Mouse (Mus musculus): ENCODE results near the gene Ntrk3. TPM values are rescaled to one million over a fixed set of nuclear protein-coding genes. Genes with fewer than 3 reads are reported as not detected.

Gene Ntrk3
- total and polyA plus RNA-seq, 2 experiments, result 0.09 to 0.38 TPM

GRCm38 (mm10) chr7:78737196-78737595, 616 bp downstream of the Ntrk3 start:
- no peak overlapping the region for H3K9ac ChIP-seq (ENCODE audit: low read depth, low read length)
- 92% methylated on average over 6 of the region's 6 CpGs for WGBS
- no peak overlapping the region for H3K4me3 ChIP-seq (ENCODE audit: insufficient read depth, low read depth, low read length)
- no peaks in the 10 kb centered on the region for H3K36me3 ChIP-seq (ENCODE audit: control insufficient read depth, insufficient read depth, low read length)
- TF ChIP-seq CTCF (IDR thresholded peaks at IDR 0.05; ENCODE audit: low read depth, low read length) (no peak), POLR2A (IDR thresholded peaks at IDR 0.05; ENCODE audit: extremely low read depth, insufficient read depth, low read length) (no peak)
- no peak overlapping the region for H3K27ac ChIP-seq (replicated peaks; ENCODE audit: insufficient read depth, low read depth, low read length)
- H3K27me3 ChIP-seq (ENCODE audit: control insufficient read depth, insufficient read depth, low read length), result no peaks in the 10 kb centered on the region
- DNase-seq (ENCODE audit: extremely low read depth, low read depth, low spot score), result no peak
- H3K4me1 ChIP-seq (ENCODE audit: control insufficient read depth, insufficient read depth, low read length), result no peaks in the 10 kb centered on the region
- H3K79me2 ChIP-seq (ENCODE audit: control insufficient read depth, insufficient read depth, low read length), result no peaks in the 10 kb centered on the region

- no peak overlapping the region for H3K27ac ChIP-seq (replicated peaks; ENCODE audit: insufficient read depth, low read depth, low read length)
- DNase-seq (ENCODE audit: extremely low read depth, low read depth, low spot score), result no peak
Measured at GRCm38 (mm10) chr7:78731391-78731790, 6.4 kb downstream of the Ntrk3 start.

DNA sequence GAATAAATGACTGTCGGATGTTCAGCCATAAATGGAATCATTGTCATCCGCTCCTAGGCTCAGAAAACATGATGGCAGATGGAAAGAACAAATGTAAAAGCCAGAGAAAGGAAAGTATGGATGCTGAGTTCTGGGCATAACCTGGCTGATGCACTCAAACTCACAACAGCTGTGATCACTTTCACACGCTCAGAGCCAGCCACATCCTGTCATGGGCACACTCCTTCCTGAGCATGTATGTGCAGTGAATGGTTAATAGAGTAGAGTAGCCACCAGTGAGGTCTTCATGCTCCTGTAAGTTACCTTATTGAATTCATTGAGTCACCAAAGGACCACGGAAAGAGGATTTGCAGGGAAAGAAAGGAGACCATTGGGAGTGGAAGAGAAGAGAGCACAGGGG, 13.2 kb downstream of the Ntrk3 start:
- no peaks in the 10 kb centered on the region for H3K4me1 ChIP-seq (ENCODE audit: control insufficient read depth, insufficient read depth, low read length)
- H3K36me3 ChIP-seq (ENCODE audit: control insufficient read depth, insufficient read depth, low read length), result no peaks in the 10 kb centered on the region
- H3K4me3 ChIP-seq (ENCODE audit: insufficient read depth, low read depth, low read length), result no peak overlapping the region
- no peaks in the 10 kb centered on the region for H3K27me3 ChIP-seq (ENCODE audit: control insufficient read depth, insufficient read depth, low read length)
- TF ChIP-seq POLR2A (IDR thresholded peaks at IDR 0.05; ENCODE audit: extremely low read depth, insufficient read depth, low read length), result no peak
- no peak for TF ChIP-seq CTCF (IDR thresholded peaks at IDR 0.05; ENCODE audit: low read depth, low read length)
- H3K9ac ChIP-seq (ENCODE audit: low read depth, low read length), result no peak overlapping the region
- WGBS, result 72% methylated on average over 4 of the region's 4 CpGs
- H3K79me2 ChIP-seq (ENCODE audit: control insufficient read depth, insufficient read depth, low read length), result no peaks in the 10 kb centered on the region
- no peak overlapping the region for H3K27ac ChIP-seq (replicated peaks; ENCODE audit: insufficient read depth, low read depth, low read length)
- DNase-seq (ENCODE audit: extremely low read depth, low read depth, low spot score), result no peak

More at GRCm38 (mm10) chr7:78731391-78731790, 6.4 kb downstream of the Ntrk3 start:
- no peaks in the 10 kb centered on the region for H3K36me3 ChIP-seq (ENCODE audit: control insufficient read depth, insufficient read depth, low read length)
- H3K27me3 ChIP-seq (ENCODE audit: control insufficient read depth, insufficient read depth, low read length), result no peaks in the 10 kb centered on the region
- H3K4me1 ChIP-seq (ENCODE audit: control insufficient read depth, insufficient read depth, low read length), result no peaks in the 10 kb centered on the region
- no peak overlapping the region for H3K9ac ChIP-seq (ENCODE audit: low read depth, low read length)
- no peak overlapping the region for H3K4me3 ChIP-seq (ENCODE audit: insufficient read depth, low read depth, low read length)
- H3K79me2 ChIP-seq (ENCODE audit: control insufficient read depth, insufficient read depth, low read length), result no peaks in the 10 kb centered on the region
- TF ChIP-seq CTCF (IDR thresholded peaks at IDR 0.05; ENCODE audit: low read depth, low read length) (no peak), POLR2A (IDR thresholded peaks at IDR 0.05; ENCODE audit: extremely low read depth, insufficient read depth, low read length) (no peak)
- WGBS, result 72% methylated on average over 8 of the region's 8 CpGs

DNA sequence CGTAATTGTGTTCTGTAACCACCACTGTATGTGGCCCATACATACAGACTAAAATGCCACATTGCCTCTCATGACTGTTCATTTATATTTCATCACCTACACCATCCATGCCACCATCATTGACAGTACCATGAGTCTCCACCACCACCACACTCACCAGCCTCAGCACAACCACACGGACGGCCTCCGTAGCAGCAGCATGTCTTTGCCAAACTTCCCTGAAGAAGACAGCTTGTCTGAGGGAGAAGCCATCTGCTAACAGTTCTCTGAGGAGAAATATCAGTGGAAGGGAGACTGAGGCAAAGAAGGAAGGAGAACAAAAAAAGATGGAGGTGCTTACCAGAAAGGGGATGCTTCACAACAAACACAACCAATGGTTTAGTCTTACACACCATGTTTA, 15.8 kb downstream of the Ntrk3 start:
- no peaks in the 10 kb centered on the region for H3K79me2 ChIP-seq (ENCODE audit: control insufficient read depth, insufficient read depth, low read length)
- no peaks in the 10 kb centered on the region for H3K4me1 ChIP-seq (ENCODE audit: control insufficient read depth, insufficient read depth, low read length)
- DNase-seq (ENCODE audit: extremely low read depth, low read depth, low spot score), result no peak
- no peak overlapping the region for H3K4me3 ChIP-seq (ENCODE audit: insufficient read depth, low read depth, low read length)
- H3K36me3 ChIP-seq (ENCODE audit: control insufficient read depth, insufficient read depth, low read length), result no peaks in the 10 kb centered on the region
- 95% methylated on average over 4 of the region's 4 CpGs for WGBS
- no peaks in the 10 kb centered on the region for H3K27me3 ChIP-seq (ENCODE audit: control insufficient read depth, insufficient read depth, low read length)
- no peak for TF ChIP-seq POLR2A (IDR thresholded peaks at IDR 0.05; ENCODE audit: extremely low read depth, insufficient read depth, low read length)
- TF ChIP-seq CTCF (IDR thresholded peaks at IDR 0.05; ENCODE audit: low read depth, low read length), result no peak
- H3K27ac ChIP-seq (replicated peaks; ENCODE audit: insufficient read depth, low read depth, low read length), result no peak overlapping the region
- no peak overlapping the region for H3K9ac ChIP-seq (ENCODE audit: low read depth, low read length)

DNA sequence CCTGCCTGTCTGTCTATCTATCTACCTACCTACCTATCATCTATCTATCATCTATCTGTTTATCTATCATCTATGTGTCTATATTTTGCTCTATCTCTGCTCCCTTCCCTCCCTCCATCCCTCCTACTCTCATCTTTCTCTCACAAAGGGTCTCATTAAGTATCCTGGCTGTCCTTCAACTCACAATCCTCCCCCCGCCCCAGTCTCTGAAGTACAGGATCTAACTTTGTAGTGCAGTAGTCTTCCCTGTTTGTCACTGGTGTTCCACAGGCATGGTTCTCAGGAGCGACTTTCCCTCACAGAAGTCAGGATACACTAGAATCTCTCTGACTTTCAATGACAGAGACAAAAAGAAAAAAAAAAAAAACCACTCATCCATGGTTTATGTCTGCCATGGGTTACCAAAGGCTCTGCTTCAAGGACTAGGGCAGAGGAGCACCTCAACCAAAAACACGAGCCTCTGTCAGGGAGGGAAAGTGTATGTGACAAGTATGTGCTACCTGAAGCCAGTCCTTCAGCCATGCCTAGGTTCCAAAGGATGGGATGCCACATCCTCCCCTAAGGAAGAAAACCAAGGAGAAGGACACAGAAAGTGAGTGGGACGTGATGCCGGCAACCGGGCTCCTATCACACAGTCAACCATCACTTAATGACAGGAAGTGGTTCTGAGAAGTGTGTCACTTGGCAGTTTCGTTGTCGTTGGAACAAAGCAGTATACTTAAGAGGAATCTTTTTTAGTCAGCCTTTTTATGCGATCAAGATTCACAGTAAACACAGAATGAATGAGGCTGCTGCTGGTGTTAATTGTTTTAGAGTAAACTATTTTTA, 16.6 kb downstream of the Ntrk3 start:
- Histone ChIP-seq H3K9ac (ENCODE audit: low read depth, low read length) (no peak overlapping the region), H3K79me2 (ENCODE audit: control insufficient read depth, insufficient read depth, low read length) (no peaks in the 10 kb centered on the region), H3K27ac (replicated peaks; ENCODE audit: insufficient read depth, low read depth, low read length) (no peak overlapping the region), H3K27me3 (ENCODE audit: control insufficient read depth, insufficient read depth, low read length) (no peaks in the 10 kb centered on the region), H3K4me3 (ENCODE audit: insufficient read depth, low read depth, low read length) (no peak overlapping the region), H3K36me3 (ENCODE audit: control insufficient read depth, insufficient read depth, low read length) (no peaks in the 10 kb centered on the region), H3K4me1 (ENCODE audit: control insufficient read depth, insufficient read depth, low read length) (no peaks in the 10 kb centered on the region)
- 68% methylated on average over 9 of the region's 9 CpGs for WGBS
- DNase-seq (ENCODE audit: extremely low read depth, low read depth, low spot score), result no peak
- no peak for TF ChIP-seq POLR2A (IDR thresholded peaks at IDR 0.05; ENCODE audit: extremely low read depth, insufficient read depth, low read length)
- TF ChIP-seq CTCF (IDR thresholded peaks at IDR 0.05; ENCODE audit: low read depth, low read length), result no peak

- Histone ChIP-seq H3K4me3 (ENCODE audit: insufficient read depth, low read depth, low read length) (no peak overlapping the region), H3K27ac (replicated peaks; ENCODE audit: insufficient read depth, low read depth, low read length) (no peak overlapping the region), H3K79me2 (ENCODE audit: control insufficient read depth, insufficient read depth, low read length) (no peaks in the 10 kb centered on the region), H3K27me3 (ENCODE audit: control insufficient read depth, insufficient read depth, low read length) (no peaks in the 10 kb centered on the region), H3K9ac (ENCODE audit: low read depth, low read length) (no peak overlapping the region), H3K36me3 (ENCODE audit: control insufficient read depth, insufficient read depth, low read length) (no peaks in the 10 kb centered on the region), H3K4me1 (ENCODE audit: control insufficient read depth, insufficient read depth, low read length) (no peaks in the 10 kb centered on the region)
- WGBS, result 78% methylated on average over 7 of the region's 7 CpGs
- no peak for TF ChIP-seq POLR2A (IDR thresholded peaks at IDR 0.05; ENCODE audit: extremely low read depth, insufficient read depth, low read length)
- TF ChIP-seq CTCF (IDR thresholded peaks at IDR 0.05; ENCODE audit: low read depth, low read length), result no peak
- no peak for DNase-seq (ENCODE audit: extremely low read depth, low read depth, low spot score)
Measured at GRCm38 (mm10) chr7:78719795-78720460, 17.9 kb downstream of the Ntrk3 start.

Data from liver, adult 2 months (tissue).